Mouse (Mus musculus) heart, adult 2 months (tissue): ENCODE results near the gene Rps7. TPM values are rescaled to one million over a fixed set of nuclear protein-coding genes. Genes with fewer than 3 reads are reported as not detected.

ENCODE experiments used
- DNase-seq, 2 experiments: peaks; one replicate each; pipeline ENCODE4 v3.0.0; 2021
- H3K27ac ChIP-seq: fragments of 200-600 bp; 2 replicates; pipeline ENCODE4 v1.8.1; 2022
- H3K27me3 ChIP-seq: fragments of 200-500 bp; 2 replicates; pipeline ENCODE4 v1.6.1; 2012; ENCODE audit warnings: mild to moderate bottlenecking, low read length, inconsistent platforms, mixed read lengths; ENCODE audit not compliant: control insufficient read depth, insufficient read depth
- H3K36me3 ChIP-seq: fragments of 200-500 bp; 2 replicates; pipeline ENCODE4 v1.6.1; 2012; ENCODE audit warnings: low read length, inconsistent platforms; ENCODE audit not compliant: control insufficient read depth, insufficient read depth
- H3K4me1 ChIP-seq: fragments of 200-500 bp; 2 replicates; pipeline ENCODE4 v1.6.1; 2011; ENCODE audit warnings: low read length; ENCODE audit not compliant: control insufficient read depth, insufficient read depth
- H3K4me3 ChIP-seq: fragments of 200-600 bp; 2 replicates; pipeline ENCODE4 v1.8.1; 2022
- H3K79me2 ChIP-seq: fragments of 200-500 bp; replicated peaks from 2 replicates; pipeline ENCODE4 v1.6.1; 2012; ENCODE audit warnings: mild to moderate bottlenecking, inconsistent platforms, low read length, moderate library complexity, mixed read lengths; ENCODE audit not compliant: control insufficient read depth, insufficient read depth
- H3K9ac ChIP-seq: fragments of 200-500 bp; 2 replicates; pipeline ENCODE4 v1.6.1; 2012; ENCODE audit warnings: low read depth, mild to moderate bottlenecking, control low read depth, inconsistent platforms, low read length, mixed read lengths
- CTCF ChIP-seq: fragments of 200-600 bp; IDR thresholded peaks from 2 replicates; pipeline ENCODE4 v1.8.1; 2022; ENCODE audit warnings: antibody characterized with exemption, mild to moderate bottlenecking, moderate library complexity
- EP300 ChIP-seq: fragments of 200-500 bp; IDR thresholded peaks from 2 replicates; pipeline ENCODE4 v1.6.1; 2011; ENCODE audit warnings: low read depth, low read length, control low read depth; ENCODE audit not compliant: insufficient read depth
- POLR2A ChIP-seq: fragments of 200-500 bp; IDR thresholded peaks from 2 replicates; pipeline ENCODE4 v1.6.1; 2011; ENCODE audit warnings: mild to moderate bottlenecking, low read depth, low read length, control low read depth; ENCODE audit not compliant: insufficient read depth
- WGBS: fragments of 180-500 bp; shearing (Covaris S2); methylation state at CpG from one replicate; pipeline ENCODE4 v1.1.7; 2018; 5-methylcytosine and 5-hydroxymethylcytosine counted together
- intact Hi-C: fragments of 180-260 bp; cut with DNase I; formaldehyde crosslinking; loops from one replicate; pipeline ENCODE4 v1.15.1; 2025
- polyA plus RNA-seq: library from polyadenylated mRNA; depleted of rRNA; stranded (reverse); fragments of >200 nt; gene quantifications from 2 replicates; pipeline ENCODE4 v1.2.3, GENCODE M21; 2012
- total RNA-seq, 2 experiments: library from RNA; stranded (reverse); gene quantifications; 2 replicates each; pipeline ENCODE4 v1.2.3; 2021

Gene Rps7
- total and polyA plus RNA-seq, 3 experiments = 176 to 303 (median 228) TPM

DNA sequence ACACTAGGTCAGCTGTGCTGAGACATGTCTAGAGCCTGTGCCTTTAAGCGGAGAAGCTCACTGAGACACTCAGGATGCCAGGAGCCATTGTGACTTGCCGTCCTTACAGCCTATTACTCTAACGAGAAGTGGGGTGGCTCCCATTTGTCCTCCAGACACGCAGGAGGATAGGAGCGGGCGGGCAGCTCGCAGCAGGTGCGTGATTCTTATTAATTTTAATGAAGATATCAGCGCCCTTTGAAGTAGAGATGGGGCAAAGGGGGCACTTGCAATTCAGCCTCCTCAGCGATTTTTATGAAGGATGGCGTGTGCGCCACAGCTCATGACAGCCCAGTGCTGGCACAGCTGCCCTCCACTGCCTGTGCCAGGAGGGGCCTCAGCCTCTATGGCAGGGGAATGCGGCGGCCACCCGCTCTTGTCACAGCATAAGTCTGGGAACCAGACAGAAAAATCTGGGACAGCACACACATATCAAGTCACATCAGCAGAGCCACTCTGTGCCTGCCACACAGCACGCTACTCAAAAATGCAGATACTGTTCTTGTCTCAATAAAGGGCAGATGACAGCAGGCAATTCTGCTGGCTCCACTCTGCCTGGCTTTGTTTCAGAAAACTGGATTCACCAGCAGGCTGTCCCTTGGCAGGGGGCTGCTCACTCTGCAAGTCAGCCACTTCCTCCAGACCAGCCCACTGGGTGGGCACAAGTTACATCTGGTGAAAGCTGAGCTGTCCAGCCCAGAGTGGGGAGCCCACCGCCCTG is 28.0 kb downstream of the Rps7 start:
- H3K36me3 ChIP-seq = no peaks in the 10 kb centered on the region
- H3K4me3 ChIP-seq = no peak overlapping the region
- TF ChIP-seq CTCF (no peak), POLR2A (no peak), EP300 (no peak)
- no peak for DNase-seq
- no peaks in the 10 kb centered on the region for H3K27me3 ChIP-seq
- H3K79me2 ChIP-seq = no peaks in the 10 kb centered on the region
- peaks cover 2% of the 10 kb centered on the region; the same call in 1 of the 2 replicates for H3K4me1 ChIP-seq
- WGBS = 48% methylated on average over 17 of the region's 17 CpGs
- H3K27ac ChIP-seq = no peak overlapping the region
- intact Hi-C loops = no loop called here
- H3K9ac ChIP-seq = no peak overlapping the region

DNA sequence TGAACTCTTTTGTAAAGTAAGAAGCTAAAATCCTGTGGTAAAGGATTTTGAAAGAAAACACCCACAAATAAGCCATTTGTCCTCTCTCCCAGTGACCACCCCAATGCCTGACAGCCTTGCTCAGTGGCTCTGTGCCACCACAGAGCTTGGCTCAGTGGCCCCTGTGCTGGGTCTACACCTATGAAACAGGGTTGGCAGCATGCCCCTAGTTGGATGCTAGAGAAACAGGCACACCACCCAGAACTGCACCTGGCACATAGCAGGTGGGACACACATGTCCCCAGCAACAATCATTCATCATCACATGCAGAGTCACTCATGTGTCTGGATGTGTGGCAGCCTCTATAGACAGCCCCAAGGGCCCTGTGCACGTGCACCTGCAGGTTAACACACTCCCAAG is 32.3 kb downstream of the Rps7 start:
- 69% methylated on average over 1 of the region's 1 CpGs for WGBS
- Histone ChIP-seq H3K36me3 (no peaks in the 10 kb centered on the region), H3K79me2 (no peaks in the 10 kb centered on the region), H3K9ac (no peak overlapping the region), H3K4me3 (no peak overlapping the region), H3K27ac (no peak overlapping the region), H3K4me1 (peaks cover 2% of the 10 kb centered on the region; the same call in 1 of the 2 replicates), H3K27me3 (no peaks in the 10 kb centered on the region)
- no peak for DNase-seq
- intact Hi-C loops = no loop called here
- TF ChIP-seq CTCF (no peak), EP300 (no peak), POLR2A (no peak)

- Histone ChIP-seq H3K79me2 (no peaks in the 10 kb centered on the region), H3K27me3 (no peaks in the 10 kb centered on the region), H3K27ac (no peak overlapping the region), H3K9ac (no peak overlapping the region), H3K36me3 (no peaks in the 10 kb centered on the region), H3K4me1 (no peaks in the 10 kb centered on the region), H3K4me3 (no peak overlapping the region)
- WGBS = 21% methylated on average over 4 of the region's 4 CpGs
- DNase-seq = peak; percentile 53 to 80
- TF ChIP-seq EP300 (no peak), CTCF (no peak), POLR2A (no peak)
- intact Hi-C loops = no loop called here
Measured at GRCm38 (mm10) chr12:28602259-28602658, 33.5 kb downstream of the Rps7 start.

GRCm38 (mm10) chr12:28598526-28598991 is 37.2 kb downstream of the Rps7 start:
- WGBS = 49% methylated on average over 2 of the region's 2 CpGs
- no peak overlapping the region for H3K27ac ChIP-seq
- no peaks in the 10 kb centered on the region for H3K79me2 ChIP-seq
- no peak for DNase-seq
- no peaks in the 10 kb centered on the region for H3K27me3 ChIP-seq
- H3K9ac ChIP-seq = no peak overlapping the region
- no peaks in the 10 kb centered on the region for H3K36me3 ChIP-seq
- TF ChIP-seq CTCF (no peak), POLR2A (no peak), EP300 (no peak)
- no peak overlapping the region for H3K4me3 ChIP-seq
- intact Hi-C loops = no loop called here
- no peaks in the 10 kb centered on the region for H3K4me1 ChIP-seq

DNA sequence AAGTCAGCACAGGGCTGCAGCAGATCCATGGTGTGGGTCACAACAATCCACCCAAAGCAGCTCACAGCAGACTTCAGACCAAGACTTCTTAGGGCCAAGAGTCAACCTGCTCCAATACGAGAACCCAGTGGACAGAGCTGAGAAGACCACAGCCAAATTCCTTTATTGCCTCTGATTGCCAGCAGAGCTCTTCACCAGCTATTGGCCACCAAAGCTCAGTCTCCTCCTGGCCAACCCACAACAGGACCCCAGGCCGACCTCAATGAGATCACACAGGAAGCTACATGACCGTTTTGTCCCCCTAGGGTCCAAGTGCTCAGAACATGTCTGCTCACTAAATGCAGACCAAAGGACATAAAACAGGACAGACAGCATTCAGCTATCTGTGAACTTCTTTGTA is 37.6 kb downstream of the Rps7 start:
- Histone ChIP-seq H3K9ac (no peak overlapping the region), H3K27ac (no peak overlapping the region), H3K79me2 (no peaks in the 10 kb centered on the region), H3K36me3 (no peaks in the 10 kb centered on the region), H3K27me3 (no peaks in the 10 kb centered on the region), H3K4me3 (no peak overlapping the region), H3K4me1 (no peaks in the 10 kb centered on the region)
- no peak for TF ChIP-seq EP300
- TF ChIP-seq CTCF = no peak
- TF ChIP-seq POLR2A = no peak
- intact Hi-C loops = no loop called here
- WGBS = 26% methylated on average over 3 of the region's 3 CpGs
- DNase-seq = no peak

- H3K4me3 ChIP-seq = no peak overlapping the region
Measured at GRCm38 (mm10) chr12:28597699-28598098, 38.1 kb downstream of the Rps7 start.

More at GRCm38 (mm10) chr12:28597699-28598098, 38.1 kb downstream of the Rps7 start:
- no peak for TF ChIP-seq POLR2A
- TF ChIP-seq CTCF = no peak
- no peak for TF ChIP-seq EP300
- Histone ChIP-seq H3K4me1 (no peaks in the 10 kb centered on the region), H3K27me3 (no peaks in the 10 kb centered on the region), H3K27ac (no peak overlapping the region), H3K9ac (no peak overlapping the region), H3K79me2 (no peaks in the 10 kb centered on the region), H3K36me3 (no peaks in the 10 kb centered on the region)
- DNase-seq = no peak
- WGBS = 50% methylated on average over 9 of the region's 9 CpGs
- intact Hi-C loops = no loop called here
